Mouse (Mus musculus) cerebellum, adult 2 months (tissue): ENCODE measurements around the gene Chd2.

ENCODE experiments used
- CTCF ChIP-seq: fragments of 200-500 bp; IDR thresholded peaks from 2 replicates; pipeline ENCODE4 v1.5.1; 2011; ENCODE audit warnings: low read depth, mild to moderate bottlenecking, control low read depth, low read length, moderate library complexity, borderline replicate concordance; ENCODE audit not compliant: insufficient read depth
- POLR2A ChIP-seq: fragments of 200-500 bp; IDR thresholded peaks from 2 replicates; pipeline ENCODE4 v1.6.1; 2011; ENCODE audit warnings: low read length, control low read depth, borderline replicate concordance; ENCODE audit not compliant: insufficient read depth

DNA sequence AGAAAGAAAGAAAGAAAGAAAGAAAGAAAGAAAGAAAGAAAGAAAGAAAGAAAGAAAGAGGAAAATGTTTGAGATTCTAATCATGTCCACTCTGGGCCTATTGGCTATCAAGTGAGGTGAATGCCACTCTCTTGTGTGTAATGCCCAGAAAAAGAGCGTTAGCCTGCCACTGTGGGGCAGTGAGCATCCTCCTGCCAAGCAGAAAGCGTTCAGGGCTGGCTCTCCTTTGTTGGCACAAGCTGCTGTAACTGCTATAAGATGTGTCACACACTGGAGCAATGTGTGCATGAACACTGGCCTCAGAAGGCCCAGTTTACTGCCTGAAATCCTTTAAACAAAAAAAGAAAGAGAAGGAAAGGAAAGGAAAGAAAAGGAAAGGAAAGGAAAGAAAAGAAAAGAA lies 139.5 kb downstream of the Chd2 start:
- TF ChIP-seq CTCF (no peak), POLR2A (no peak)
